ENCODE assay signal across 13 mouse cellular contexts in genomic region chr16:24958661-24959060, GRCm38 (mm10).
"Had no signal": no experiment of that assay in that cellular context is flagged by ENCODE, and none has a peak within 500 bp of the region (broad histone marks: within the 10 kb centered on the region; RNA-seq: fewer than 3 reads in every experiment).

No protein-coding gene starts in this region.

- H3K36me3 ChIP-seq: kidney, embryonic 15.5 days; neural tube, embryonic 12.5 days had no signal

- H3K4me3 ChIP-seq: kidney, embryonic 15.5 days; limb, embryonic 12.5 days; myocyte; neural tube, embryonic 12.5 days had no signal

- H3K4me2 ChIP-seq: kidney, embryonic 15.5 days; limb, embryonic 12.5 days; neural tube, embryonic 12.5 days had no signal

- H3K9me3 ChIP-seq: kidney, embryonic 15.5 days had no signal

- H3K4me1 ChIP-seq: kidney, embryonic 15.5 days; limb, embryonic 12.5 days; neural tube, embryonic 12.5 days had no signal

- H3K27ac ChIP-seq: kidney, embryonic 15.5 days; limb, embryonic 12.5 days; liver, embryonic 14.5 days; neural tube, embryonic 12.5 days had no signal

- DNase-seq: kidney, postnatal 25 days; layer of hippocampus, postnatal 36 days; liver; lung, adult 18-20 months; lung, postnatal 36 days; midbrain, embryonic 14.5 days; thymus, adult 18-20 months; thymus, postnatal 14 days had no signal

- H3K27me3 ChIP-seq: kidney, embryonic 15.5 days; limb, embryonic 12.5 days; neural tube, embryonic 12.5 days had no signal

- H3K9ac ChIP-seq: kidney, embryonic 15.5 days; limb, embryonic 12.5 days; liver, embryonic 14.5 days; neural tube, embryonic 12.5 days had no signal
